Mouse (Mus musculus) left cerebral cortex, adult 18-20 months (tissue): ENCODE measurements at regions not wholly inside any gene's neighbourhood (a gene's known extent, or its start where the extent isn't known, plus 50 kb on each side); places are given as distances from the start of the nearest gene placed in this dataset.

Experiments used
- DNase-seq, 2 experiments: peaks; one replicate each; pipeline ENCODE4 v3.0.0; 2021 to 2022; ENCODE audit warnings: low spot score in 2 of 2, mixed read lengths in 1 of 2

DNA sequence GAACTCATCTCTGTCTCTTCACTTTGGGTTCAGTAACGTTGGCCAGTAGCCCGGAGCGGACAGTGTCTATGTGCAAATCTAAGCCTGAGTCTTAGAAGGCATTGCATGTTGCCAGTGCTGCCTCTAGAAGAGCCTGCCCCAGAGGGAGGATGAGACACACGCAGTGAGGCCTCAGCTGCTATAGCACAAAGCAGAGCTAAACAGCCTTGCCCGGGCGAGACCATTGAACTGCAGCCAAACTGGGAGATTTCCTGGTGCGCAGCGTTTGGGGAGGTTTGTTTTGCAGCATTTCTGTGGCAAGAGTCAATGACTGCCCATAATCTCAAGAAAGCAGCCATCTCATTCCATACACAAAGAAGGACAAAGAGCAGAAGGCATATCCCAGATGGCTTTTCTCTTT, 164.0 kb downstream of the 3100002H09Rik start:
- no peak for DNase-seq

DNA sequence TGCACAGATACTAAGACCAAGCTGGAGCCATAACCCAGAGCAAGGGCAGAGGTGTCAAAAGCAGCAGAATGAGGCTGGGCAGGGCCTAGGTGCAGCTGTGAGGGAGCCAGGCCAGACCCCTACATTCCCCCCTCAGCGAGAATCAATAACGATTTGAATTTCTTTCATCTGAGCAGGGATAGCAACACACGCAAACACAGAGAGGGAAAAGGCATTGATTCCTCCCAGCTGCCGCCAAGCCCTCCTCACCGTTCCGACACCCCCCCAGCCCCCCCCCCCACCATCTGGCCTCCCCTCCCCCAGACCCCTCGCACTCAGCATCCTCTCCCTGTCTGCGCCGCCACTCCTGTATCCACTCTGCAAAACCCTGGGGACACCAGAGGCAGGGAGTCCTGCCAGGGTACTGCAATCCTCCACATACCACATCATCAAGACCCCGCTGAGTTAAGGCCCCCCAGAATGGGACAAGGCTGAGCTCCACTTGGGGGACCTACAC, 166.9 kb downstream of the 3100002H09Rik start:
- no peak for DNase-seq

DNA sequence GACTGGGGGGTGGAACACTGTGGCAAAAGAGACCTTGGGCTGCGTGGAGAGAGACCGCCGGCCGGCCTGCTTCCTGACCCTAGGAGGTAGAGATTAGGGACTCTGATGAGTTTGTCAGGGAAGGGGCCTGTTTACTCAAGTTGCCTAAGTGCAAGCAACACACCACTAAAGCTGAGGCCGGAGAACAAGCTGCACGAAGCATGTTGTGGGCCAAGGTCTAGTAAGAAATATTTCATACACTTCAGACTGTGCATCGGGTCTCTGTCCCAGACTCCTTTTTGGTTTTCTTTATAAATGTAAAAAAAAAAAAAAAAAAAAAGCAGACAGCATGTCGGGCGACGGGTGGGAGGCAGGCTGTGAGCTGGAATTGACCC, 167.5 kb downstream of the 3100002H09Rik start:
- no peak for DNase-seq

DNA sequence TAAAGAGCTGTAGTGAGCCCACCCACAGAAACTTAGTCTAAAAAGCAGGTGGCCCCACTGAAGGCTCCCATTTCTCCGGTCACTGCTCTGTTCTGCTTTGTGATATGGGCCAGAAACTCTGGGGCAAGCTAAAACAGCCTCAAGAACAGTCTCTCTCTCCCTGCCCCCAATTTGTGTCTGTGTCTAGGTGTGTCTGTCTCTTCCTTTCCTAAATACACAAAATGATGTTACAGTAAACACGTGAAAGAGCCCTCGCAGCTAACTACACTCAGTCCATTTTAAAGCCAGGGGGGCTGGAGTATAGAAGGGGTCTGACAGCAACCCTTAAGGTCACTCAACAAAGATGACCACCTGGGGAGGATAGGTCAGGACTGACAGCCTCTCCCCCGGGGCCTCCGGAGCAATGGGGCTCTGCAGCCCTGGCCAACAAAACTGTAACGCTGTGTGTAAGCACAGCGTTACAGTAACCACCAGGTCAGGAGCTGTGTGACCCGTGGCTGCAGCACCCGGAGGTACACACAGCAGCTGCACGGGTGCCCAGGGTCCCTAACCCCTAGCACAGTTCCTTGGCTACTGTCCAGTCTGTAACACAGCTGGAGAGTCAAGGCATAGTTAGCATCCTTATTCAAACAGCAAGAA, 168.0 kb downstream of the 3100002H09Rik start:
- DNase-seq: no peak

DNA sequence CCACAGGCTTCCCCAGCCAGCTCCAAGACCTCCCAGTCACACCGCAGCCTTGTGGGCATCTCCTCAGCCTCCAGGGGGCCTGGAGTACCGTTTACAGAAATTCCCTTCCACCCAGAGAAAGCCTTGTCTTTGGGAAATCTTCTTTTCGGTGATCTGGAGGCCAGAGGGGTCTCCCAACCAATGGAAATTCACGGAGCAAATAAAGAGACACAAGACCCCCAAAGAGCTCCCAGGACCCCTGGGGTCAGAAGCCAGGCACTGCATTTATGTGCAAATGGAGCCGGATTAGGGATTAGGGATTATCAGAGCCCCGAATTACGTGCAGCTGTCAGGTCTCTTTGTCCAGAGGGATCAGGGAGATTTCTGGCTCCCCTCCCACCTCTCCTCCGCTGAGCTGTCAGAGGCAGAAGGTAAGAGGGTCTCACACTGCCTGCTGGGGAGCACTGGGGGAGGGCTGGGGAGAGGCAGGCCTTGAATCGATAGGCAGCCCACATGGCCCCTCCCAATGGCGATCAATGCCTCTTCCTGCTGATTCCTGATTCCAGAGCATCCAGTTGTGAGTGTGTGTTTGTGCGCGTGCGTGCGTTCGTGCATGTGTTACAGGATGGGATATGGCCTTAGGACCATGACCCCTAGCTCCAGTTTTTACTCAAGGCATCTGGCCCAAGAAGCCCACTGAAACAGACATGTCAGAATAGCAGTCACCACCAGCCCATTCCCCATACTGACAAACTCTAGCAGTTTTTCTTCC, 168.7 kb downstream of the 3100002H09Rik start:
- no peak for DNase-seq

DNA sequence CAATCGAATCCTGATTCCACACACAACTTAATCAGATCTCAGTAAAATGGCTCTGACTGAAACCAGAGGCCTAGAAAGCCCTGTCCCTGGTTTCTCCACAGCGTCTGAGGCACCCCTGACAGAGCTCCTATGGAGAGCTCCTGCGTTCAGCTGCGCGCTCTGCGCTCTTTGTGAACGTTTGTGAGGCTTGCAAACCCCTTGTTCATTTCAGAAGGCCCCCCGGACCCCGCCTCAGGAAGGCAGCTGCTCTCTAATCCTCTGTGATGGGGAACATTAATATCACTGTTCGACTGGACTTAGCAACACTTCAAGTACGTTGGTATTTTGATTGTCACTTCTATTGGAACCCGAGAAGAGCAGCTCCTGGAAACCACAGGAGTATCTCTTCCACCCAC, 175.6 kb downstream of the 3100002H09Rik start:
- DNase-seq: no peak

DNA sequence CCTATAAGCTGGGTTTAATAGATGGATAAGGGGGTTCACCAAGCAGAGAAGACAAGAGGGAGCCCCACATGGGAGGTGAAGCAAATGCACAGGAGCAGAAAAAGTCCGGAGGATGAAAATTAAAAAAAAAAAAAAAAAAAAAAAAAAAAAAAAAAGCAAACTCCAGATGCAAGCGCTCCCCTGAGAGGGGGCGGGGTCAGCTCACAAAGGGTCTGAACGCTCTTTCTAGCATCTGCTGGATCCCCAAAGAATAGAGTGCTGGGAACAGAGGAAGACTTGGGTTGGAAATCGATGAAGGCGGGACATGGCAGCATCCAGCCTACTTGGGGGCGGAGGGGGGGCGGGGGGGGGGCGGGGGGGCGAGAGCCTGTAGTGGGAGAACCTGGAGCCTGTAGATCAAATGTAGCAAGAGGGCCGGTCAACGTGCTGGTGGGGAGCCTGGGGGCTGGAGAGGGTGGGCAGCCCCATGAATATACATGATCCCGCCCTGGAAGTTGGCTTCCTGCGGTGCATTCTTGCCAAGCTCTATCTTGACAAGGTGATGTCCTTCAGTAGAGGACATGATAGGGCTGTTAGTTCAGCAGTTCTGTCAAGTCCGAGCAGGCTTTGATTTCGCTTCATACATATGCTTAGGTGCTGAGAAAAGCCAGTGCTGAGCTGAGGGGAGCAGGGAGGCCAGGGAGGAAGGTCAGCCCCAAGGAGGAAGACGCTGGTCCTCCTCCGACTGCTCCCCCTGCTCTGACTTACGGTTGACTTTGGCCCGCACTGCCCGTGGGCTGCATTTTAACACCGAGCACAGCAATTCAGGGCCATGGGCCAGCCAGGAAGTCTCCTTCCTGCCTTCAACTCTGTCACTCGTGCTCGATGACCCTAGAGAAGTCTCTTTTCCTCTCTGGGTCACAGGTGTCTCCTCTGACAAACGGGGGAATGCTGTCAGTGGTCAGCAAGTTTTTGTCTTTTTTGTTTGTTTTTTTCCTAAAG, 176.3 kb downstream of the 3100002H09Rik start:
- DNase-seq: no peak

DNA sequence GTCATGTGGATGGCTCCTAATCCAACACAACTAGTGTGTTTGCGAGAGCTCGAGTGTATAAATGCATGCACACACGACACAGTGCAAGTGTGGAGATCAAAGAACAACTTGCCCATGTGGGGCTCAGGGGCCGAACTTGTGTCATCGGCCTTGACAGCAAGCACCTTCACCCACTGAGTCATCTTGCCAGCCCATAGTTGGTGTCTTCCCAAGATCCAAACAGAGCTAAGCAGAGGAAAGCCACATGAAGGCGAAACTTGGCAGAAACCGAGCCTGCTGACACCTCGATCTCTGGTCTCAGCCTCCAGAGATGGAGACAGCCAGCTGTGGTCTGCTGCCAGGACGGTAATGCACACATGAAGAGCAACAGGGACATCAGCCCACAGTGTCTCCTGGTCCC, 177.1 kb downstream of the 3100002H09Rik start:
- DNase-seq: no peak

DNA sequence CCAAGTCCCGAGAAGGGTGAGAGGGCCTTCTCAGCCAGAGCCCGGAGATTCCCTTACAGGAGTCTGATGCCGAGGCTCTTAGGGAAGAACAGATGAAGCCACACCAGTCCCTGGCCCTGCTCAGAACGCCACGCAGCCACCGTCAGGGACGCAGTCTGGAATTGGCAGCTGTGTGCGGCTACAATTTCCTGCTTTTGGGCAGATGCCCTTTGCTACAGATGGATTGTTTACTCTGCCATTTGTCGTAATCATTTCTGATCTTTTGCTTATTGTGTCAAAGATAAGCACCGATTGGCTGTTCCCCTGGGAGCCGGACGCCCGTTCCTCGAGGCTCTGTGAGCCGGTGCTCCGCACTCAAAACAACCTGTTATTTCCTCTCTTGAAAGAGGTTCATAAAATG, 179.4 kb downstream of the 3100002H09Rik start:
- DNase-seq: no peak

DNA sequence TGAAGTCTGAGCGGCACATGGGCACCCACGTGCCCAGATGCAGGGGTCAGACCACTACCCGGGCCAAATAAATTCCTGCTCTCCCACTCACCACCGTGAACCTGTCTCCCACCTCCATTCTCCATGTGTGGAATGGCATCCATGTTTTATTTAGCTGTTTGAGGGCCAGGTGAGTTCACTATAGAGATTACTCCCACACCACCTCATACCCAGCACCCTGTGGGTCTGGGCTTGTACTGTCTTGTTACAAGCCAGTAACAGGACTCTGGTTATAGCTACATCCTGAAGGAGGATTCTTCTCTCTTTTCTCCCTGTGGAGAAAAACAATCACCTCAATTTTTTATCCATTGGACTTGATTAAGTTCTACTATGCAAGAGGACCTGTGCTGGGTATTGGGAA, 181.8 kb downstream of the 3100002H09Rik start:
- DNase-seq: no peak

DNA sequence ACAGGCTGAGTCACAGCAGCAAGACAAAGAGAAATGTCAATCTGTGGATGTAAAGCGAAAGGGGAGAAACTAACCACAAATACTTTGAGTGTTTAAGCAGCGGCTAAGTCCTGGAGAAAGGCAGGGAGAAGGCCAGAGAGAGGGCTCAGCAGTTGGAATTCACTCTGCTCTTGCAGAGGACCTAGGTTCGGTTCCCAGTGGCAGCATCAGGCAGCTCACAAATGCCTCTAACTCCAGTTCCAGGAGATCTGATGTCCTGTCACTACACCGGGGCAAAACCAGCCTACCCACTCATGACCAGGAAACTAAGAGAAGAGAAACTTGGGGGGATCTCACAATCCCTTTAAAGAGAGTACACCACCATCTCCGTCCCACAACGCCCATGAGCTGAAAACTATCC, 188.2 kb downstream of the 3100002H09Rik start:
- DNase-seq: no peak

DNA sequence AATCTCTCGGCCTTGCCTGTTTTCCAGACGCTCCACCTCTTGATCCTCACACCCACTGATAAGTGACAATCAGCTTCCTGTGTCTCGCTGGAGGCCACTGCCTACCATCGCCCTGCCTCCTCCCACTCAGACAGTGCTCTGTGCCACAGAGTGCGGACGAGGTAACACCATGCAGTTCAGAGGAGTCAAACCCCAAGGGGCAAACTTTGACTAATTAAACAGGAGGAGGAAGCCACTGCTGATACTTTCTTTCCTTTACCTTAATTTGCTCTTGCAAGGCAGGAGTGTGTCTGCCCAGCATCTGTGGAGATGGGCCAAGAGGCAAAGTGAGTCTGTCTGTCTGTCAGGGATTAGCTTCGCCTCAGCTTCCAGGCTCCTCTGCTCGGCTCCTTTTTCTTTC, 192.2 kb downstream of the 3100002H09Rik start:
- DNase-seq: no peak

DNA sequence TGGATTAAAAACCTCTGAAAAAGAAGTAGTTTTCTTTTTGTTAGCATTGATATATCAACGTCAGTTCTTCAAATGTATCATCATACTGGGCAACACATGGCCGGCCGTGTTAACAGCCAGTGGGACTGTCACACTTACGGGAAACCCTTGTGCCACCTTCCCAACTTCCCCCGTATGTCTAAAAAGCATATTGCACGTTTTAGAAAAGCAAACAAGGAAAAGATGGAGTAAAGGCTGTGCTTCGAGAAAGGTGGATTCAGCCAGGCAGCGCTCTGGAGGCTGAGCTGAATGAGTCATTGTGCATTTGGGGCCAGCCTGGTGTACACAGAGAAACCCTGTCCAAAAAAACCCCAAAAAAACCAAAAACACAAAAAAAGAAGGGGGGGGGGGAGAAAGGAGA, 193.4 kb downstream of the 3100002H09Rik start:
- DNase-seq: no peak

DNA sequence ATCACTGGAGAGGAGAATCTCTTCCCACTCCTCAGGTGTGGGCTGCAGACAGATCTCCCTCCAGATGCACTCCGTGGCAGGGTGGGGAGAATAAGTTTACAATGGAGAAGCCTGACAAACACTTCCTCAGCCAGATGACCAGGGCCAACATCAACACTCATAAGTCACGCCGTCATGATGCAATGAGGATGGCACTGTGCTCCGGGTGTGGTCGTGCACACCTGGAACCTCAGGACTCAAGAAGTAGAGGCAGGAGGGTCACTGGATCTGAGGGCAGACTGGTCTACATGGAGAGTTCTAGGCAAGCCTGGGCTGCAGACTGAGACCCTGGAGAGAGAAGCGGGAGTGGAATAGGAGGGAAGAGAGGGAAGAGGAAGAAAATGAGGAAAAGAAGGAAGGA, 194.3 kb downstream of the 3100002H09Rik start:
- DNase-seq: no peak

DNA sequence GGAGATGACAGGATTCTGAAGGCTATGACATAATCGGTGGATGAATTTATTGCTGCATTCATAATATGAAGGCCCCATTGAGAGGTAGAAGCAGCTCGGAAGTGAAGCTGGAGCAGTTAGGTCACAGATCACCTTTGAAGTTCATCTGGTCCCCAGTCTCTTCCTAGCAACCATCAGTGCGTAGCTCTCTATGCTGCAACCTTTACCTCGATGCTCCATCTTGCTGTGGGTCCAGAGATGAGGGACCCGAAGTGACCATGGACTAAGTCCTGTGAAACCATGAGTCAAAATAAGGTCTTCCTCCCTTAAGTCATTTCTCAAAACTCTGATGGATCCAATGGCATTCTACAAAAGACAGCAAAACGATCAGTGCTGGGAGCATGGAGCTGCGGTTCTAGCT, 196.2 kb downstream of the 3100002H09Rik start:
- no peak for DNase-seq

DNA sequence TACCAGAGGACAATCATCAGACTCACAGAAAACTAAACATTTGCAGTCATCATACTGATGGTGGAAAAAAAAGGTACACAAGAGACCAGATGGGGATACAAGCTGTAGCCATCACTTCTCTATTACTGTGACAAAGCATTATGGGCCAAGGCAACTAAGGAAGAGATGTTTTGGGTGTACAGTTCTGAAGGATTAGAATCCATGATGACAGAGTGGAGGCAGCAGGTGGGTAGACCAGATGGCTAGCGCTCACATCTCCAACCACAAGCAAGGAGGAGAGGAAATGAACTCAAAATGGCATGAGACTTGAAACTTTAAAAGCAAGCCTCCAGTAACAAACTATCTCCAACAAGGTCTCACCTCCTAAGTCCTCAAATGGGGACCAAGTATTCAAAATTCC, 201.3 kb downstream of the 3100002H09Rik start:
- DNase-seq: peak in 1 of 2 experiments; percentile 35

DNA sequence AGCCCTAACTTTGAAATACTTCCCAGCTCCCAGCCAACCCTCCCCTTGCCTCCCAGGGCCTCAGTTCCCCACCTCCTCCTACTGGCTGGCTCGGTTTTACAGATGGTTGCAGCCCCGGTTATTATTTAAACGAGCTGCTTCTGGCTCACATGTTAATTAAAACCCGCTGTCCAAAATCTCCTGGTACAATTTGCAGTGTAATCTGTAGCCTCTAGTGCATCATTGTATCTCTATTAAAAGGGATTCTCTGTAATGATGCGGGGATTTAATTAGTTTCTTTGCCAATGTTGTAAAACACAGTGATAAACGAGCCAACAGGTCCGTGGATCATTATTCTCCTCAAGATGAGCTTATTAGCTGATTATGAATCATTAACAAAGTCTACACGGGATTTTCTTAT, 208.5 kb downstream of the 3100002H09Rik start:
- DNase-seq: no peak

DNA sequence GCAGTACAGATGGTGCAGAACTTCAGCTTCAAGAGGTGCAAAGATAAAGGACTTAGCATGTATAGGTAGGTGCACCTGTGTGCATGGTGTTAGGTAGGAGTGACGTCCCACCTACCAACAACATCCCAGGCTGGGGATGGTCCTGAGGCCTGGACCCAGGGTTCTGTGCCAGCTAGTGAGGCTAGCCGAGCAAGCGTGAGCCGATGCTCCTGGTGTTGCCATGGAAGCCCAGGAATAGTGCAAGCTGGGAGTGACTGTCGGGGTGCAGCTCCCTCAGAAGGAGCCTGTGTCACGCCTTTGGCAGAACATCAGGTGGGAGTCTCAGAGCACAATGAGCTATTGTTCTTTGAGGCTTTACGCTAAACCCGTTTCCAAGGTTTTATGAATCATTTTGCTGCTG, 209.9 kb downstream of the 3100002H09Rik start:
- DNase-seq: peak; percentile 51 to 68

DNA sequence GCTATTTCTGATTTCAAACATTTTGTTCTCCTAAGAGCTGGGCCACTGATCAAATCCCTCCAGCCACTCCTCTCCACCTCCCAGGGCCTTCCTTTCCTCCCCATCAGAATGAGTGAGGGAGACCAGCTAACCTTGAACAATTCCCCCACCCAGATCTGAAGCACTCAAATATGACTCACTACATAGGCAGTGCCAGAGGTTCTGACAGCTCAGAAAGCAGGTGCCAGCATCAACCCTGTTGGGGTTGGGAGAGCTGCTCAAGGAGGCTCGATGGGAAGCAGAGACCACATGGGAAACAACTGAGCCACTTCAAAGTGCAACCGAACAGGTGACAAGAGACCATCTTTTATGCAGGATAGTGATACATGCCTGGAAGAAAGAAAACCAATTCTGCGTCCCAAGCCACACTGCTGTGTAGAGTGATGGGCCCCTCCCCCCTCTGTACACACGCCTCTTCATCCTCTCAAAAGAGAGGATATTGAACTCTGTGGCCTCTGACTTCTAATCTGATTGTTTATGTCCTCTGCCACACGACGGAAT, 210.4 kb downstream of the 3100002H09Rik start:
- no peak for DNase-seq

DNA sequence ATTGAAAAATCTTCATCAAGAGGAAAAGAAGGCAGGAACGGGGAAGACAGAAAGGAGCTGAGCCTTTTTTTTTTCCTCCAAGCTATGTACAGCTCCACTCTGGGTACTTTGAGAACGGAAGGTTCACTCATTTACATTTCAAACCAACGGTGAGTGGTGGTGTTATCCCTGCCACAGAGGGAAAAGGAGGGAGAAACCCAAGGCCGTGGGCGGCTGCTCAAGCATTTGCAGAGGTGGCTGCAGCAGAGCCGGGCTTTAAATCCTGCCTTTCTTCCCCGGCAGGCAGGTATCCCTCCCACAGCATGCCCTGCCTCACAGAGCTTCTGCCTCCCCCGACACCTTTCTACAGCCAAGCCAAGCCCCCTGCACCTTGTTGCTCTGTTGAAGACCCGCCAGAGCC, 212.2 kb downstream of the 3100002H09Rik start:
- DNase-seq: peak; percentile 59 to 80

DNA sequence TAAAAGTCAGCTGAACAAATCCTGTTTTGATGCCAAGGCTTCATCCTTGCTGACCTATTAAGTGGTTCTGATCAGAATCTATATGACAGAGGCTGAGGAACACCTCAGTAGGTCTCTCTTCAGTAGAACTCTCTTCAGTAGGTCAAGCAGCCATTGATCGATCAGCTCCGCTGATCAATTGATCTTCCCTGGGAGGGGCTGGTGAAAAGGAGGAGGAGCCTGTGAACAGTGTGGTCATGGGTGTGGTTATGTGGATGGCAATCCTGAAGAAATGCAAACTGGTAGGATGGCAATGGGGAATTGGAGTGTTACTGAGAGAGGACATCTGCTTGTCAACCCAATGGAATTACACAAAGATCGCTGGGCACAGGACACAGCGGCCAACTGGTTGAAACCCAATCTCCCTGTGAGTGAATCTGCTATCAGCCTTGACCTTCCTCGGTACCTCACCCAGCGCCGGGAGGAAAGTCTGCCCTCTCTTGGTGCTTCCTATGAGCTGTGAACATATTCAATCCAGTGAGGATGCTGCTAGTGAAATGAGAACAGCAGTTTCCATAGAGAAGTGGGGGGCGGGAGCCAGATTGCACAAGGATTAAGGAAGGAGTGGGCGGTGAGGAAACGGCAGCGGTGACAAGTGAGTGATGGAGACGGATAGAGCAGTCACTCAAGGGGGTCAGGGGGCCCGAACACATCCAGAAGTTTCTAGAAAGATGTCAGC, 213.9 kb downstream of the 3100002H09Rik start:
- peak; percentile 24 to 49 for DNase-seq
